Mouse (Mus musculus) gastrocnemius, postnatal 4 days (tissue): Measurements from ENCODE around the gene D230025D16Rik. TPM values are rescaled to one million over a fixed set of nuclear protein-coding genes. Genes with fewer than 3 reads are reported as not detected.

Experiments used
- DNase-seq, 2 experiments: peaks; one replicate each; pipeline ENCODE4 v3.0.0; 2021 to 2022; ENCODE audit warnings: low spot score in 2 of 2, mixed read lengths in 2 of 2
- total RNA-seq, 2 experiments: library from RNA; stranded (reverse); gene quantifications; 2 replicates each; pipeline ENCODE4 v1.2.3; 2021

Gene D230025D16Rik
- total RNA-seq, 2 experiments from 2014 or later: 16.2 to 16.5 TPM

GRCm38 (mm10) chr8:105266775-105267174, 41.8 kb downstream of the D230025D16Rik start:
- DNase-seq: no peak

GRCm38 (mm10) chr8:105268342-105269074, 43.6 kb downstream of the D230025D16Rik start:
- DNase-seq: no peak

- DNase-seq: no peak
These were observed 44.1 kb downstream of the D230025D16Rik start for GRCm38 (mm10) chr8:105269075-105269458.

GRCm38 (mm10) chr8:105269461-105269947, 44.6 kb downstream of the D230025D16Rik start, which contains the start of gene Hsf4:
Hsf4 (plus strand) TSS chr8:105269801.
- DNase-seq: no peak

GRCm38 (mm10) chr8:105270101-105270915, 45.4 kb downstream of the D230025D16Rik start:
- DNase-seq: no peak

DNA sequence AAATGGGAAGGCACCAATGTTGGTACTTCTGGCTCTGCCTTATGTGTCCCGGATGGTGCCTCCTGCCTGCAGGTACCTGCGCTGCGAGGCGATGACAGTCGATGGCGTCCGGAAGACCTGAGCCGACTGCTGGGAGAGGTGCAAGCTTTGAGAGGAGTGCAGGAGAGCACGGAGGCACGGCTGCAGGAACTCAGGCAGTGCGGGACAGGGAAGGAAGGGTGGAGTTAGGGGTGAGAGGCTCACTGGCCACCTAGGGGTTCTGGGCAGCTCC, 45.9 kb downstream of the D230025D16Rik start:
- no peak for DNase-seq

GRCm38 (mm10) chr8:105275387-105275786, 50.4 kb downstream of the D230025D16Rik start:
- no peak for DNase-seq

DNA sequence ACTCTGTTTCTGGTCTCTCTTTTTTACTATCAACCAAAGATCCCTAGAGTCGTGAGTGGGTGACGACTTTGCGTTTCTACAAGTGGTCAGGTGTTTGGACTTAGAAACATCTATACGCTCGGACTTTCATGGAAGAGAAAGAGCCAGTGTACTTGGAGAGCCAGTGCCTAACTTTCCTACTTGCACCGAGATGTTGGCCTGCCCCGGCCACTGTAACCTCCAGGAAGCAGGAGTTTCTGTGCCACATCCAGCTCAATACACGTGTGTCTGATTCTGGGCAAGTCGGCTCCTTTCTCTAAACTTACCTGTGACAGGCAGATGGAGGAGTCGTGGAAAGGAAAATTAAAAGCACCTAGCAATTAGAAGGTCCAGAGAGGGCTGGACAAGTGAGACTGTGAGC, 50.9 kb downstream of the D230025D16Rik start, which contains the start of gene Nol3:
TSS of gene Nol3 (plus strand) at position 301 of the 400 bp plus-strand sequence.
- DNase-seq: no peak

- peak in 1 of 2 experiments; percentile 67 for DNase-seq
These were observed 51.6 kb downstream of the D230025D16Rik start for GRCm38 (mm10) chr8:105276292-105277120.

DNA sequence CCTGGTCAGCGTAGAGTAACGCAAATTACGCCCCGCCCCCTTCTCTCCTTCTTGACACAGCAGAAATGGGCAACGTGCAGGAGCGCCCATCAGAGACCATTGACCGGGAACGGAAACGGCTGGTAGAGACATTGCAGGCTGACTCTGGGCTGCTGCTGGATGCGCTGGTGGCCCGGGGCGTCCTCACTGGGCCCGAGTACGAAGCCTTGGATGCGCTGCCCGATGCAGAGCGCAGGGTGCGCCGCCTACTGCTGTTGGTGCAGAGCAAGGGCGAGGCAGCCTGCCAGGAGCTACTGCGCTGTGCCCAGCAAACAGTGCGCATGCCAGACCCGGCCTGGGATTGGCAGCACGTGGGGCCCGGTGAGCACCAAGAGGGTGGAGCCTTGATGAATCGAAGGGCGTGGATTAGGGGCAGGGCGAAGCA, 54.0 kb downstream of the D230025D16Rik start:
- DNase-seq: peak in 1 of 2 experiments; percentile 73

GRCm38 (mm10) chr8:105280567-105280966, 55.6 kb downstream of the D230025D16Rik start:
- no peak for DNase-seq

DNA sequence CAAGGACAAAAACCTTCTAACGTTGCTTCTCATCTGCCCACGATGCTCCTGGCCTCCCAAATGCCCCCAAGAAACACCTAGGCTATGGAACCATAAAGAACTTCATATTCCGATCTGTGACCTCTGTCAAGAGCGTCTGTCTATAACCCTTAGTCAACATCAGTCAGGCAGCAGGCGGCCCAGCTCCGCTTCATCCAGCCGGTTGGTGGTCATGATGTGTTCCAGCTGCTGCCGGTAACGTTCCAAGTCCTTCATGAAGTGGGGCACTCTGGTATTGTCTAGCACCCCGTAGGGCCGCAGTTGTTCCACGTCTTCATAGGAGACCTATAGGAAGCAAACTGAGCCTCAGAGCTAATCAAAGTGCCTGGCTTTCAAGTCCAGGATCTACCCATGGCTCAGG, 56.9 kb downstream of the D230025D16Rik start:
- DNase-seq: no peak

DNA sequence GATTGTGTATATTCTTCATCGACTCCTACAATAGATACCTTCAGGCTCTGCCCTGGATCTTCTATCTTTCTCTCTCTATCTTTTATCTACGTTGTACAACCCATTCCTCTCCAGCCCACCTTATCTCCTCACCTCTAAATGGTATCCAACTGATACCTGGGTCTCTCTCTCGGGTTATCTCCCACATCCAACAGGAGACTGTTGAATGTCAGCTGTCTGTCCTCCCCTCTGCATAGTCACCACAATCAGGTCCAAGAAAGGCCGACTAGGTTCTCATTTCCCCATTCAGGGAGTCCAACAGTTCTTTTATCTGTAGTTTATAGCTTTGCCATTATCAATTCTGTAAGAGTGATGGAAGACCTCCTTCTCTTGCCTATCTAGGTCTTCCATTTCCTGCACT, 57.3 kb downstream of the D230025D16Rik start:
- DNase-seq: no peak

DNA sequence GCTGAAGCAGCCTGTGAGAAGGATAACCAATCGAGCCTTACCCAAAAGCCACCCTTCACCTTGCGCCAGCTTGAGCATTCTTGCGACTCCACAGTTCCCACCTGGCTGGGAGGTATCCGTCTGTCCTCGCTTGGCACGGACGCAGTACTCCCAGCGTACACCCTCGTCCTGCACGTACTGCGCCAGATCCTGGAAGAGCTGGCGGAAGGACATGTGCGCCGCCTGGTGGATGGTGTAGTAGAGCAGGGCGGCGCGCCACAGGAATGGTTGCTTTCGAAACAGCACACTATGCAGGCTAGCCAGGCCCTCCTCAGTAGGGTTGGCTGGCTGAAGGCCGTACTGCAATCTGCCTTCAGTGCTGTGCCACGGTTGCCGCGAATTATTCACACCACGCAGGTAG, 58.1 kb downstream of the D230025D16Rik start:
- no peak for DNase-seq

- no peak for DNase-seq
These were observed 60.6 kb downstream of the D230025D16Rik start for GRCm38 (mm10) chr8:105285514-105285913.

DNA sequence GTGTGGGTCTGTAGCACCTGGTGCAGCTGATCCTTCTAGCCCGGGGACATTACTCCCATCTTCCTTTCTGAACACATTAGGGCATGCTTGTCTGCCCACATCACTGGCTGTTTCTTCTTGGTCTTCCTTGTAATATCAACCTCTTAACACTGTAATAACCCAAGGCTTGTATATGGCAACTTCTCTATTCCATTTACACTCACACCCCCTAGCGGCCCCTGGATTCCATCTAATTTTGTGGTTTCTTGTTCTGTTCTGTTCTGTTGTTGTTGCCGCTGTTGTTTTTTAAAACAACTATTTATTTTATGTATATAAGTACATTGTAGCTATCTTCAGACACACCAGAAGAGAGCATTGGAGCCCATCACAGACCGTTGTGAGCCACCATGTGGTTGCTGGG, 62.0 kb downstream of the D230025D16Rik start:
- DNase-seq: no peak

GRCm38 (mm10) chr8:105288231-105288630, 63.3 kb downstream of the D230025D16Rik start:
- DNase-seq: no peak

DNA sequence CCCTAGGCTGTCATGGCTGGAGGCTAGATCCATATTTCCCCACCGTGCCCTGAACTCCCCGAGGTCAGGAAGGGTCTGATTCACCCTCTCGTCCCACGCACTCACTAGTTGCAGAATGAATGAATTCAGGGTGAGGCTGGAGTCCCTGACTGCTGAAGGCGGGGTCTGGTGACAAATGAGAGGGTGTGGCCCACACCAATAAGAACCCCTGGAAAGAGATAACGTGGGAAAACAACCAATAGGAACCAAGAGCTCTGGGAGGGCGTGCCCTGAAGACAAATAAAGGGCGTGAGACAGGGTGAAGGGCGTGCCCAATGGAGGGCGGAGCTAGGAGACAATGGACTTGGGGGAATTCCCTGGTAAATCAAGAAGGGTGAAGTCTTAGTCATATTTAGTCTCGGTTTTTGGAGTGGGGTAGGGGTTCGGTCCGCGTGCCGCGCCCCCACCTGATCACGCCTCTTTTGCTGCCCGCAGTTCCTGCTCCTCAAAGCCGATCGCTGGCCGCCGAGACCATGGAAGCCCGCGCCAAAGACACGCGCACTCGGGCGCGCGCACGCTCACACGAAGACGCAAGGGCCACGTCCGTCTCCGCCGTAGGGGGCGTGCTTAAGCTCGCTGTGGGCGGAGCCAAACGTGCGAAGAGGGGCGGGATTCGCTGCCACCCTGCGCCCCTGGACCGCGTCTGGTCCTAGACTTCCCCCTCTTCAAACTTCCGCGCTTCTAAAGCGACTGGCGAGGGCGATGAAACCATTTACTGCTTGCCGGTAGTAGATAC, 64.2 kb downstream of the D230025D16Rik start:
- peak; percentile 87 to 93 for DNase-seq

- no peak for DNase-seq
These were observed 65.0 kb downstream of the D230025D16Rik start, which contains the start of gene 4931428F04Rik for GRCm38 (mm10) chr8:105289805-105290460. 4931428F04Rik (minus strand) TSS chr8:105289864.
